Mouse (Mus musculus) effector memory CD4-positive, alpha-beta T cell, adult 5 months (primary cell): ENCODE measurements around the gene Ssc4d. TPM values are rescaled to one million over a fixed set of nuclear protein-coding genes. Genes with fewer than 3 reads are reported as not detected.

ENCODE experiments used
- polyA plus RNA-seq: library from polyadenylated mRNA; unstranded; fragments of 100-300 nt; shearing (Covaris generic); gene quantifications from one replicate; pipeline ENCODE4 v1.2.1, GENCODE M21; 2017

The Ssc4d gene
- not detected for polyA plus RNA-seq

GRCm38 (mm10) chr5:135974365-135974764, at the start of gene Ssc4d:
Gene Ssc4d, minus strand, starts transcription at chr5:135974531.

GRCm38 (mm10) chr5:135994725-135995687, 20.7 kb upstream of the Ssc4d start, which contains the start of gene Dtx2:
Gene Dtx2, plus strand, starts transcription at chr5:135994800.

GRCm38 (mm10) chr5:135979904-135980303, 5.6 kb upstream of the Ssc4d start, which contains the start of gene Zp3:
Gene Zp3, plus strand, starts transcription at chr5:135980099.

GRCm38 (mm10) chr5:135934481-135935175, 39.7 kb downstream of the Ssc4d start, which contains the start of gene Ywhag:
Gene Ywhag, minus strand, starts transcription at chr5:135934616.

Other genes starting within 250 kb of the Ssc4d start
- 92.9 TPM for gene Tmem120a, start 230.1 kb downstream of the Ssc4d start, polyA plus RNA-seq
- not detected for gene Styxl1, start 196.1 kb downstream of the Ssc4d start, polyA plus RNA-seq
- gene Mdh2, start 196.1 kb downstream of the Ssc4d start, polyA plus RNA-seq = 366 TPM
- not detected for gene Srrm3, start 167.6 kb downstream of the Ssc4d start, polyA plus RNA-seq
- 6.1 TPM for gene Hspb1, start 86.6 kb downstream of the Ssc4d start, polyA plus RNA-seq
- gene Ywhag, start 39.9 kb downstream of the Ssc4d start, polyA plus RNA-seq = 63.7 TPM
- gene Zp3, start 5.6 kb upstream of the Ssc4d start, polyA plus RNA-seq = not detected
- 23.4 TPM for gene Dtx2, start 20.3 kb upstream of the Ssc4d start, polyA plus RNA-seq
- gene Upk3b, start 64.0 kb upstream of the Ssc4d start, polyA plus RNA-seq = not detected
- not detected for gene Upk3bl, start 80.0 kb upstream of the Ssc4d start, polyA plus RNA-seq
- 3.3 TPM for gene Rasa4, start 109.4 kb upstream of the Ssc4d start, polyA plus RNA-seq
- gene Polr2j, start 142.1 kb upstream of the Ssc4d start, polyA plus RNA-seq = 55.2 TPM
- 31.2 TPM for gene Lrwd1, start 161.5 kb upstream of the Ssc4d start, polyA plus RNA-seq
- 37.6 TPM for gene Alkbh4, start 161.6 kb upstream of the Ssc4d start, polyA plus RNA-seq
- gene Orai2, start 196.2 kb upstream of the Ssc4d start, polyA plus RNA-seq = 86.2 TPM
- 28.9 TPM for gene Prkrip1, start 224.4 kb upstream of the Ssc4d start, polyA plus RNA-seq